Mouse (Mus musculus) heart, embryonic 12.5 days (tissue): Measurements from ENCODE around the gene Abl2. TPM values are rescaled to one million over a fixed set of nuclear protein-coding genes. Genes with fewer than 3 reads are reported as not detected.

ENCODE experiments used
- ATAC-seq: fragments of 200-750 bp; cut with Nextera tagmentation; 2 replicates; pipeline ENCODE4 v1.8.0; 2017; ENCODE audit warnings: moderate TSS enrichment, moderate library complexity; ENCODE audit not compliant: insufficient number of reproducible peaks, low FRiP score
- H3K27ac ChIP-seq: fragments of 300-500 bp; sonication (generic); 2 replicates; pipeline ENCODE4 v1.5.1; 2016; ENCODE audit warnings: mild to moderate bottlenecking, moderate library complexity; ENCODE audit not compliant: poor library complexity, severe bottlenecking
- H3K27me3 ChIP-seq: fragments of 300-500 bp; sonication (generic); replicated peaks from 2 replicates; pipeline ENCODE4 v1.6.1; 2016; ENCODE audit warnings: mild to moderate bottlenecking, moderate library complexity
- H3K36me3 ChIP-seq: fragments of 300-500 bp; sonication (generic); 2 replicates; pipeline ENCODE4 v1.6.1; 2016; ENCODE audit warnings: mild to moderate bottlenecking, moderate library complexity
- H3K4me1 ChIP-seq: fragments of 300-500 bp; sonication (generic); replicated peaks from 2 replicates; pipeline ENCODE4 v1.6.1; 2016; ENCODE audit warnings: mild to moderate bottlenecking
- H3K4me2 ChIP-seq: fragments of 300-500 bp; sonication (generic); 2 replicates; pipeline ENCODE4 v1.6.1; 2016; ENCODE audit warnings: mild to moderate bottlenecking, moderate library complexity
- H3K4me3 ChIP-seq: fragments of 300-500 bp; sonication (generic); 2 replicates; pipeline ENCODE4 v1.5.1; 2016; ENCODE audit warnings: mild to moderate bottlenecking
- H3K9ac ChIP-seq: fragments of 300-500 bp; sonication (generic); 2 replicates; pipeline ENCODE4 v1.6.1; 2016; ENCODE audit warnings: mild to moderate bottlenecking, moderate library complexity
- H3K9me3 ChIP-seq: fragments of 300-500 bp; sonication (generic); replicated peaks from 2 replicates; pipeline ENCODE4 v1.6.1; 2016; ENCODE audit warnings: mild to moderate bottlenecking, moderate library complexity
- WGBS: fragments of 180-500 bp; shearing (Covaris S2); methylation state at CpG from one replicate; pipeline ENCODE4 v1.1.7; 2016; 5-methylcytosine and 5-hydroxymethylcytosine counted together
- polyA plus RNA-seq: library from polyadenylated mRNA; unstranded; fragments of >200 nt; fragmentation: Nextera tagmentation; extraction: Ambion mirVana; gene quantifications from 2 replicates; pipeline ENCODE4 v1.2.1, GENCODE M21; 2016

The Abl2 gene
- polyA plus RNA-seq, 1 experiment from 2014 or later: 4.1 TPM

DNA sequence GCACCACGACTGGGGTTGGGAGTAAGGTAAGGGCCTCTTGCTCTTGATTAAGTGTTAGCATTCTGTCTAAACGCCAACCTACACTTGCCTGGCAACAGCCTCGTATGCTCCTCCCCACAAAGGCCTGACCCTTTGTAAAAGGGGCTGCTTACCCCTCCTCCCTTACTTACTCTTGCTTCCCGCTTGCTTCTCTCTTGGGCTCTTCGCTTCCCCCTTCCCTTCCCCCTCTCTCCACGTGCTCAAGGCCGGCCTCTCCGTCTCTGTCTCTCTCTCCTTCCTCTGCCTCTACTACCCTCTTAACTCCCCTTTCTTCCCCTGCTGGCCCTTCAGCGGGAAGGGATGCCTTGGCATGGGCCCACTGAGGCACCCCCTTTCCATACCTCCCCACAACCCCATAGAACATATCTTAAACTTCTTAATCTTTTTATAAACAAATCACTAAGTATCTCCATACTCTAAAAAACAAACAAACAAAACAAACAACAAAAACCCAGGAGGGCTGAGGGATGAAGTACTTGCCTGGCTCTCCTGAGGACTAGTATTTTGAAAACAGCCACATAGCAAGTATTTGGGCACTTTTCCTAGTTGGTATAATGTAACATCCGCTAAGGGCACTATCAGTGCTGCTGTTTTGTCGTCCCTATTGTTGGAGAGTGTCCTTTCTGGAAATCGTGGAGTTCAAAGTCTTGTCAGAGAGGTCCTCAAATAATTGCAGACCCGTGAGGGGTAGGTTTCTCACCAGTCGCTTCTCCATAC lies 114.3 kb downstream of the Abl2 start:
- Histone ChIP-seq H3K9ac (peak overlapping the region; percentile 77), H3K4me1 (peaks cover 19% of the 10 kb centered on the region), H3K27me3 (no peaks in the 10 kb centered on the region), H3K4me3 (peak overlapping the region; percentile 56), H3K36me3 (no peaks in the 10 kb centered on the region), H3K27ac (no peak overlapping the region), H3K4me2 (peak overlapping the region; percentile 81), H3K9me3 (no peaks in the 10 kb centered on the region)
- 14% methylated on average over 14 of the region's 14 CpGs for whole genome bisulfite sequencing
- no peak for ATAC-seq

DNA sequence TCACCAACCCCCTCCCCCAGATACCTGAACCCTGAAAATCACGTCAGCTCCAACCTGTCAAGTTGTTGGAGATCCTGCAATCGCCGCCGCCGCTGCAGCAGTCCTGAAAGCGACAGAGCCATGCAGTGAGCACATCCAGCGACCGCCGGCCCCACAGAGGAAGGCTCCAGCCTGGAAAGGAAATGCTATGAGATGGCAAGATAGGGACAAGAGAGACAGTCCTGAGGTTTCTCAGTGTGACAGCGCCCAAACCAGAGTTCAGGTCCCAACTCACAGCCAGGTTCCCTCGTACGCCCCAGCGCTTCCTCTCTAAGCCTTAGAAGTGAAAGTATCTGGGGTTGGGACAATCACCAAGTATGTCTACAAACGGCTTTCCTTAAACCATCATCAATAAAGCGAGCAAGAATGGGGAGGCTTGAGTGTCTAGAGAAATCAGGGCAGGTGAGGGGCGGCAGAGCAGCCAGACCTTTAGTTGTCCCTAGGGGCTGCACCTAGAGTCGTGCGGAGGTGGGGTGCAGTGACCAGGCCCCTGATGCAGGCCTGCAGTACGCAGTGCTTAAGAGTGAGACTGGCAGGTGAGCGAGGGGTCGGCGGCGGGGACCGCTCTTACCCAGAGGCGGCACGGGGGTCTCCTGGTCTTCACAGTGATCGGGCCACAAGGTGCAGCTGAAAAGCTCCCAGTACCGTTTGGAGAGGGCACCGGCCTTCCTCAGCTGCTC lies 115.0 kb downstream of the Abl2 start:
- Histone ChIP-seq H3K4me2 (peak overlapping the region; percentile 81), H3K27me3 (no peaks in the 10 kb centered on the region), H3K36me3 (0 out of 2 replicates have a peak, but pooled peaks cover 1% of the 10 kb centered on the region), H3K27ac (no peak overlapping the region), H3K9me3 (no peaks in the 10 kb centered on the region), H3K4me1 (peaks cover 15% of the 10 kb centered on the region), H3K4me3 (peak overlapping the region; percentile 56), H3K9ac (peak overlapping the region; percentile 77)
- WGBS: under 1% methylated on average over 29 of the region's 29 CpGs
- ATAC-seq: peak; percentile 37; the same call in 1 of the 2 replicates

DNA sequence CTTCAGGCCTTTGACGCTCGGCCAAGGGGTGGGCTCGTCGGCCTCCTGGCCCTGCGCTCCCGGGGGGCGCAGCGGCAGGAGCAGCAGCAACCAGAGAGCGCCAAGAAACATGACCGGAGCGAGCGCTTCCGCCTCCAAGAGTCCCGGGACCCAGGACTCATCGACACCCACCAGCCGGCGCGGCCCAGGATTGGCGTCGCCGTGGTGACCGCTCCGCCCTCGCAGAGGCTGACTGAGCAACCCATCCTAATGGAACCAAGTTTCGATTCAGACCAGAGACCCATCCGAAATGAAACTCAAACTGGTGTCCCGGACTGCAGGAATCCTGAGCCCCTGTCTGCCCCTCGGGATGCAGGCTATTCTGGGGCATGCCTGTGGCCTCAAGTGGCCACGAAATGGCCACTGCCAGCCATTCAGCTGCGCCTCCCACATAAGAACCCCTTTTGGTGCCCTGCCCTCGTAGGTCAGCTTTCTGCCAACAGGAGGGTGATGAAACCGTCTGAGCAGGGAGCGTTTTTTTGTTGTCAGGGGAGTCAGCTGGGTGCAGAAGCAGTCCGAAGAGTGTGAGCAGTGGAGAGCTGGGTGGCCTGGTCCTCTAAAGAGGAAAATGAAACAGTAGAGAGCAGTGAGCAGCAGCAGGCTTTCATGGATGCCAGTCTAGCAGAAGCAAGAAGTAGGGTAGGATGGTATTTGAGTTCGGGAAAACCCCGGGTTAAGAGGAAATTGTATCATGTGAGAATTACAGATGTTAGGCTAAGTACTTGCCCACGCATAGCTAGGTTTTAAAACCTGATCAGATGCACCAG lies 115.8 kb downstream of the Abl2 start, which contains the start of gene Tor3a:
Gene Tor3a, minus strand, starts transcription at position 162 of the 806 bp plus-strand sequence.
- peak within 1 kb of the TSS; percentile 81 for H3K4me2 ChIP-seq
- peak; percentile 68; the same call in 1 of the 2 replicates for ATAC-seq
- H3K27me3 ChIP-seq: no peaks in the 10 kb centered on the region
- 0 out of 2 replicates have a peak, but pooled peaks cover 5% of the 10 kb centered on the region for H3K36me3 ChIP-seq
- 9% methylated on average over 37 of the region's 37 CpGs for WGBS
- H3K9me3 ChIP-seq: no peaks in the 10 kb centered on the region
- H3K9ac ChIP-seq: peak within 1 kb of the TSS; percentile 77
- no peak within 1 kb of the TSS for H3K27ac ChIP-seq
- peaks cover 9% of the 10 kb centered on the region; the same call in 1 of the 2 replicates for H3K4me1 ChIP-seq
- peak within 1 kb of the TSS; percentile 56 for H3K4me3 ChIP-seq

DNA sequence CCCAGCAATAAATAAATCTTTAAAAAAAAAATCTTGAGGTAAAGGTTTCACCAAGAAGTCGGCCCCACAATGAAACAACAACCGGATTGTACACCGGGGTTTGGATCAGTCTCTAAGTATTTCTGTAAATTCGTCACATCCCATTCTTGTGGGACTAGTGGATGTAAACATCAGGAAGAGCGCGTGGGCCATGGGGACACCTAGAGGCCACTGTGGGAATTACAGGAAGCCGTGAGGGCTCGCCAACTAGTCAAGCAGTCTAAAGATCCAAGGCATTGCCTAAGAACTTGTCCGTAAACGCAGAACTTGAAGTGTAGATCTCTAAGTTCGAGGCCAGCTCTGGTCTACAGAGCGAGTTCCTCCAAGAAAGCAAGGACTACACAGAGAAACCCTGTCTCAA lies 117.6 kb downstream of the Abl2 start:
- no peaks in the 10 kb centered on the region for H3K27me3 ChIP-seq
- H3K4me1 ChIP-seq: peaks cover 9% of the 10 kb centered on the region; the same call in 1 of the 2 replicates
- ATAC-seq: no peak
- H3K9me3 ChIP-seq: no peaks in the 10 kb centered on the region
- no peak overlapping the region for H3K4me3 ChIP-seq
- H3K4me2 ChIP-seq: no peak overlapping the region; the same call in 1 of the 2 replicates
- H3K9ac ChIP-seq: no peak overlapping the region
- peaks cover 21% of the 10 kb centered on the region for H3K36me3 ChIP-seq
- H3K27ac ChIP-seq: no peak overlapping the region
- 24% methylated on average over 12 of the region's 12 CpGs for WGBS

- H3K9ac ChIP-seq: no peak overlapping the region
- H3K27me3 ChIP-seq: no peaks in the 10 kb centered on the region
- no peaks in the 10 kb centered on the region for H3K9me3 ChIP-seq
- H3K36me3 ChIP-seq: peaks cover 24% of the 10 kb centered on the region
- no peak overlapping the region for H3K4me3 ChIP-seq
- no peak for ATAC-seq
- WGBS: 75% methylated on average over 5 of the region's 5 CpGs
- H3K4me1 ChIP-seq: peaks cover 9% of the 10 kb centered on the region; the same call in 1 of the 2 replicates
- H3K27ac ChIP-seq: no peak overlapping the region
- H3K4me2 ChIP-seq: no peak overlapping the region; the same call in 1 of the 2 replicates
Observed at GRCm38 (mm10) chr1:156676596-156676995, 118.0 kb downstream of the Abl2 start.

- H3K4me1 ChIP-seq: peaks cover 9% of the 10 kb centered on the region; the same call in 1 of the 2 replicates
- no peak overlapping the region for H3K4me3 ChIP-seq
- WGBS: 81% methylated on average over 3 of the region's 3 CpGs
- H3K9ac ChIP-seq: no peak overlapping the region
- ATAC-seq: no peak
- H3K36me3 ChIP-seq: peaks cover 26% of the 10 kb centered on the region
- no peaks in the 10 kb centered on the region for H3K9me3 ChIP-seq
- H3K4me2 ChIP-seq: no peak overlapping the region
- no peaks in the 10 kb centered on the region for H3K27me3 ChIP-seq
- H3K27ac ChIP-seq: no peak overlapping the region
Observed at GRCm38 (mm10) chr1:156677230-156677629, 118.6 kb downstream of the Abl2 start.

GRCm38 (mm10) chr1:156679599-156679998 lies 121.0 kb downstream of the Abl2 start:
- Histone ChIP-seq H3K27ac (no peak overlapping the region), H3K9me3 (no peaks in the 10 kb centered on the region), H3K27me3 (no peaks in the 10 kb centered on the region), H3K4me3 (no peak overlapping the region), H3K36me3 (peaks cover 47% of the 10 kb centered on the region), H3K9ac (no peak overlapping the region), H3K4me2 (no peak overlapping the region), H3K4me1 (0 out of 2 replicates have a peak, but pooled peaks cover under 1% of the 10 kb centered on the region)
- ATAC-seq: no peak
- WGBS: 66% methylated on average over 9 of the region's 9 CpGs

GRCm38 (mm10) chr1:156686025-156686661 lies 127.6 kb downstream of the Abl2 start:
- Histone ChIP-seq H3K9ac (no peak overlapping the region), H3K27me3 (no peaks in the 10 kb centered on the region), H3K4me1 (no peaks in the 10 kb centered on the region), H3K36me3 (peaks cover 88% of the 10 kb centered on the region), H3K4me3 (no peak overlapping the region), H3K4me2 (no peak overlapping the region), H3K27ac (no peak overlapping the region), H3K9me3 (no peaks in the 10 kb centered on the region)
- no peak for ATAC-seq
- WGBS: 76% methylated on average over 7 of the region's 7 CpGs
